Mouse (Mus musculus): ENCODE results near the gene Gusb.

- TF ChIP-seq CTCF (IDR thresholded peaks at IDR 0.05; ENCODE audit: control insufficient read depth, insufficient read depth, low read length), result 0 out of 2 replicates have a peak, but pooled peaks have one; percentile 9
- no peak for TF ChIP-seq POLR2A (IDR thresholded peaks at IDR 0.05; ENCODE audit: borderline replicate concordance, control insufficient read depth, low read depth, low read length)
Observed at GRCm38 (mm10) chr5:130007344-130007743, 4.5 kb upstream of the Gusb start.
